Mouse (Mus musculus) urinary bladder, adult 2 months (tissue): ENCODE results near the gene Gstm4. TPM values are rescaled to one million over a fixed set of nuclear protein-coding genes. Genes with fewer than 3 reads are reported as not detected.

Experiments used
- DNase-seq: peaks from one replicate; pipeline ENCODE4 v3.0.0; 2022; ENCODE audit warnings: low spot score
- polyA plus RNA-seq: library from polyadenylated mRNA; depleted of rRNA; stranded (reverse); fragments of >200 nt; gene quantifications from 2 replicates; pipeline ENCODE4 v1.2.3, GENCODE M21; 2012; rRNA removed

The Gstm4 gene
- 128 and 151 TPM in 2 replicates for polyA plus RNA-seq

DNA sequence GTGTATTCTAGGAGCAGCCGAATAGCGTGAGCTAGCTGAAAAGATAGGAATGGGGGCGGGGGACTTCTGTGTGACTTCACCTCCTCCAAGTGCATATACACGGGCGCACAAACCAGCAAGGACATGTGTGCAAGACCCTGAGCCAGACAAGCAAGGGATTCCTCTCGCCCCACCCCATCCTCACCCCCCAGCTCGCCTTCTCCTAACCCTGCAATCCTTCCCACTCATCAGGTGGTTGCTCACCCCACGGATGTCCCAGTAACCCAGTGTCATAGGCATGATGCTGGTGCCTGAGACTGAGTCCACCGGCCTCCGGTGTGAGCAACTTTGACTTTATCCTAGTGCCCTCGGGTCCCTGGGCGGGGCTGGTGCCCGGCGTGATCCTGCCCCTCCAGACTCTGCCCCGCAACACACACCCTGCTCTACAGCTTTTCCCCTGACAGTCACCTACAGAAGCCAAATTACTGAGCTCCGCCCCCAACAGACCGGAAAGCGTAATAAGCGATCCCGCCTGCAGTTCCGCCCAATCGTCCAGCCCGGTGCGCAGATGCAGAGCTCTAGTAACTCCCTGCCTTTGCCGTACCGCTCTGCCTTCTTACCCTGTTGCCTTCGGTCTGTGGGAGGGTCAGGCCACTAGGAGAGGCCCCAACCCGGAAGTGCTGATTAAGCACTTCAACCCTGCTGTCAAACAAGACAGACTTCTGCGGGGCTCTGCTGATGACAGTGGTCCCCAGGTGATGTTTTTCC, at the start of gene Gstm4:
Gstm4 (minus strand) TSS at position 501 of the 747 bp plus-strand sequence.
- peak; percentile 78 for DNase-seq

GRCm38 (mm10) chr3:108094146-108094545, 49.5 kb upstream of the Gstm4 start:
- peak; percentile 5 for DNase-seq

DNA sequence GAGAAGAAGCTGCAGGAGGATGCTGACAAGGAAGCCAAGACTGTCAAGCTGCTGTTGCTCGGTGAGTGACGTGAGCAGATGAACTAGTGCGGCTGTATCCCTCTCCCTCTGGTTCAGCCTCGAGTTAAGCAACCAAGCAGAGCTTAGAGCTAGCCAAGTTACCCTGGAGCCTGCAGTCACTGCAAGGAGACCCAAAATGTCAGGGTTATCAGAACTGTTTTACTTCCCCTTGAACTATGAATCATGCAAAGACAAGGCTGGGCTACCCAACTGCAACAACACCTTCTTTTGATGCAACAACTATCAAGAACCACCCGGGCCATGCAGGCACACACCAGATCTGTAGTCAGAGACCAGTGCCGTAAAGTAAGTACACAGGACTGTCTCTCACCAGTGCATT, 48.6 kb upstream of the Gstm4 start:
- DNase-seq = peak; percentile 16

DNA sequence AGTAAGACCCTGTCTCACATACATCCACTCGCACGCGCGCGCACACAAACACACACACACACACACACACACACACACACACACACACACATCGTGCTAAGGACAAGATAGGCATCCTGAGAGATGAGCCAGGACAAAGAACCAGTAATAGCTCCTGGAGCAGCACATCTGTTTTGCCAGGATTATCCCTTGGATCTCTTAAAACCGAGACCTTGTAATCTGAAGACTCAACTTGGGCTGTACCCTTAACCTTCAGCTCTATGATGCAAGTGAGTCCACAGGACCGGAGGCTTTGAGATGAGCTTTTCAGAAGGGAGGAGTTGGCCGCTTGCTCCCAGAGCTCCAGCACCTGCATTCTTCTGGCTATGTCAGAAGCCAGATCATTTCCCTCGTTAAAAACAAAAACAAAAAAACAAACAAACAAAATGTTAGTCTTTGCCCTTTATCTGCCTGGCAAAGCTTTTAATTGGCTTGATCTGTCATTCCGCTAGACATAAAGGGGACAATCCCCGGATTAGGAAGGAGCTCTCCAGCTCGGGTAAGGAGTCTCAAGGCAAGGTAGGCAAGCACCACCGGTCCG, 47.9 kb upstream of the Gstm4 start, which contains the start of gene Gnat2:
Gnat2 (plus strand) TSS at position 254 of the 580 bp plus-strand sequence.
- DNase-seq = peak; percentile 3

DNA sequence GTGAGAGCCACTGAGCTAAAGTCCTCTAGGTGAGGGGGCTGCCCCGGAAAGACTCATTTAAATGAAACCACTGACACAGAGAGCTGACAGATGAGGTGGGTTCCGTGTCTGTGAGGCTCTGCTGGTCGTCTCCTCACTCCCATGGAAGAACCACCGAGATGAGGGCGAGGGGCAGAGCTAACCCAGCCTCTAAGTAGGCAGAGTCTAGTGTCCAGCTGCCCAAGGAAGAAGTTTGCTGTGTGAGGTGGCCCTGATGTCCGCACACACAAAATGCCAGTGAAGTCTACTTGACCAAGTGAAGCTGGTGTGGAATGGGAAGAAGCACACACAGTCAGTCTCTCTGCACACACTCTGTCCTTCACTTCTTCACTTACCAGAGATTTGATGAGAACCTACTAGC, 47.3 kb upstream of the Gstm4 start:
- peak; percentile 8 for DNase-seq

- DNase-seq = no peak
Observed at GRCm38 (mm10) chr3:108090561-108090960, 45.9 kb upstream of the Gstm4 start.

GRCm38 (mm10) chr3:108089916-108090315, 45.2 kb upstream of the Gstm4 start:
- DNase-seq = no peak

DNA sequence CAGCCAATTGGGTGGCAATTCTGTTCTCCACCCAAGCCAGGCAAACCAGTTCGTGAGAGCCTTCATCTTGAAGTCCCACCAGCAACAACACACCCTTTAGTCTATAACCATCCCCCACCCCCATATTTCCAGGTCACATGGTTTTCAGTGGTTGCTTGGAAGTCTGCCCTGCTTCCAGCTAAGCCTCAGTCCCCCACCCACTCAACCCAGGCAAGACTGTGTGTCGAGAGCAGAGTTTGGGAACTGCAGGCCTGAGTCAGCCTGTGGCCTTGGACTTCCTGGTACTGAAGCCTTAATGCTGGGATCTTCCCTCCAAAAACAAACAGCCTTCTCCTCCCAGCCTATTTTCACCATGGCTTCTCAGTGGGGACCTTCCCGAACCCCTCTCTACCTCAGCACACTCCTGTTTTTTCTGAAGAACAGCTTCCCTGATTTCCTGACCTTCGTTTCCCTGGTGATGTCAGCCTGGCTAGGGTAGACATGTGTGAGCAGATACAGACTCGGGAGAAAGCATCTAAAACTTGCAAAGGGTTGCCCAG, 44.2 kb upstream of the Gstm4 start:
- no peak for DNase-seq

DNA sequence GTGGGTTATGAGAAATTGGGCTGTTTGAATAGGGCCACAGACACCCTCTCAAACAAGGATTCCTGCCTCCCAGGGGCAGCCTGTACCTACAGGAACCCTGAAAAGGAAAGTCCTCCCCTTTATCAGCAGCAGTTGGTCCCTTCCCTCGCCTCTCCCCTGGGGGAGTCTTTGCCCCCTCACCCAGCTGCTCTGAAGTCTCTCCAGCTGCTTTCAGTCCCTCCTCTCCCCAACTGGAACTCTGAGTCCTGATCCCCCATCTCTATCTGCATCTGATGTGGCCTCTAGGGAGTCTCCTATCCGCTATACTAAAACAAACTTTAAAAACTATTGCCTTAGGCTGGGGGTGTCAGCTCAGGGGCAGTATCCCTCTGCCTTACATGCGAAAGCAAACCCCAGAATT, 42.6 kb upstream of the Gstm4 start:
- no peak for DNase-seq

DNA sequence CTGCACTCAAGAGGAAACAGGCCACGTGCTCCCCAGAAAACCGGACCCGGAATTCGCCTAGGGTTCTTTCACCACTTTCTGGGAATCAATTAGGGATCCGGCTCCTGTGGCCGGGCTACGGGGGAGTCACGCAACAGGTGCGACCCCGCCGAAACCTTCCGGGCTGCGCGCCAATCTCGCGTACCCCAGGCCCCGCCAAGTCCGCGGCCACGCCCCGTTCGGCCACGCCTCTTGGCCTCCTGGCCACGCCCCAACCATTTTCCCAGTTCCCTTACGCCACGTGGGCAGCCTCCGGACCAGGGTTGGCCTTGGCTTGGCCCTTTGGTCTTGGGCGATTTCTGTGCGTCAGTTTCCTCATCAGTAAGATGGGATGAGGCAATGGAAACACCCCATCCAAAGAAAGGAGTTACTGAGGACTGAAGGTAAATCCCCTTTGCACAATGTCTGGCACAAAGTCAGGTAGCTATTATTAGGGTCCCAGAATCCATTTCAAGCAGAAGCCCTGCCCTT, 41.8 kb upstream of the Gstm4 start, which contains the start of gene Ampd2:
Ampd2 (minus strand) TSS at position 182 of the 510 bp plus-strand sequence.
- peak; percentile 72 for DNase-seq

DNA sequence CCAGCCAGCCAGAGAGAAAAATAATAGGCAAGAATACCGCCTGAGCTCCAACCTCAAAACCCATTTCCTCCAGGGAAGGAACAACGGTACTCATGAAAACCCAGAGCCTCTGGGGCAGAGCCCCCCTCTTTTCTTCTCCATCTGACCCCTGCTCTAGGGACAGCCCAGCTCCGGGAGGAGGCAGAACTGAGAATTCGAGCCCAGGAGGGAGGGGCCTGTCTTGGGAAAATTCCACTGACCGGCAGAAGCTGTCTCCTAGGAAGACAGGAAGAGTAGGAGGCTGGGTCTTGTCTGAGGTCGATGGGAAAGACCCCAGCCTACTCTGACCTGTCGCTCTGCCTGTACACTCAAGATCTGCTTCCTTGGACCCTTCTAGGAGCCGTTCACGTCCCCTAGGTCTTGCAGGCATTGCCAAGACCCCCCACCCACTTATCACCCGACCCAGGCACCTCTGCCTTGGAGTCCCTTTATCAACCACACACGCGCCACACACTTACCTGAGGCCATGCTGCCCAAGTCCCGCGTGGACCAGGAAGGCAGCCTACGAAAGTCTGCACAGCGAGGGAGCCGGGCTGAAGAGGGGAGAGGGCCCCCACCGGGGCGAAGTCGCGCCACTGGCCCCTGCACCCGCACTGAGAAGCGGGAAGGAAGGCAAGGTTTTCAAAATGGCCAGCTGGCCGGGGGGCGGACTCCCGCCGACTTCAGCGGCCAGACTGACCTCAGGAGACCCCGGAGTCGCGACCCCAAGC, 41.2 kb upstream of the Gstm4 start:
- peak; percentile 61 for DNase-seq

GRCm38 (mm10) chr3:108085281-108085720, 40.6 kb upstream of the Gstm4 start:
- peak; percentile 82 for DNase-seq

DNA sequence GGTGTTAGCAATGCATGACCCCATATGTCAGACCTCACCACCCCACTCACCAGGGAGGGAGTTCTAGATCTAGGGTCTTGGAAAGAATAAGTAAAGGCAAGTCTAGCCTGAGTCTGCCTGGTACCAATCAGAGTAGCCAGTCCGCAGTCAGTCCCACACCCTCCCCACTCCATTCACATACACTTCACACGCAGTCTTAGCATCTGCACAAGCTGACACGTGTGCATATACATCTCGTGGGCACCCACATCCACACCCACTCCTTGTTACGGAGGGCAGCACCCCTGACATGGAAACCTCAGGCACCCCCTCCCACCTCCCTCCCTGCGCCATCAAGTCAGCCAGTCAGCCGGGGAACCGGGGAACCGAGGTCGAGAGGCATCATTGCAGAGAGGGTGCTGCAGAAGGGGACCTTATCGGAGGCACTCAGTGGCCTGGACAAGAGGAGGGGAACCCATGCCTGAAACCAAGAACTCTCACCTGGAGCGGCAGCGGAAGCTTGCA, 40.1 kb upstream of the Gstm4 start:
- no peak for DNase-seq

- DNase-seq = no peak
Observed at GRCm38 (mm10) chr3:108083904-108084407, 39.3 kb upstream of the Gstm4 start.

- no peak for DNase-seq
Observed at GRCm38 (mm10) chr3:108083161-108083560, 38.5 kb upstream of the Gstm4 start.

GRCm38 (mm10) chr3:108082251-108082875, 37.7 kb upstream of the Gstm4 start:
- no peak for DNase-seq

DNA sequence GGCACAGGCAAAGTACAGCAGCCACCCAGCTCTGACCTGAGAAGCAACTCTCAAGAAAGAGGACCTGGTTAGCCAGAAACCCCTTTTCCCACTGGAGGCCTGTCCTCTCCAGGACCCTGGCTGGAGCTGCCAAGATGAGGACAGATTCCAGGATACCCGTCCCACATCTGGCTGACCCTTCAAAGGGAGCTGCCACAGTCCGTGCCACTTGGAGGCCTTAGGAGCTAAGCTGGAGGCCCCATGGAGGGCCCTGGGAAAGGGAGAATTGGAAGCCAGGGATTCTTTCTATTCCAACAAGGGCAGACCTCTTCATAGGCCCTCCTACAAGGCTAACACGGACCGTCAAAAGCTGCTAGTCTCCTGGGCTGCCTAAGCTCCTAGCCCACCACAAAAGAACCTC, 37.0 kb upstream of the Gstm4 start:
- DNase-seq = no peak

DNA sequence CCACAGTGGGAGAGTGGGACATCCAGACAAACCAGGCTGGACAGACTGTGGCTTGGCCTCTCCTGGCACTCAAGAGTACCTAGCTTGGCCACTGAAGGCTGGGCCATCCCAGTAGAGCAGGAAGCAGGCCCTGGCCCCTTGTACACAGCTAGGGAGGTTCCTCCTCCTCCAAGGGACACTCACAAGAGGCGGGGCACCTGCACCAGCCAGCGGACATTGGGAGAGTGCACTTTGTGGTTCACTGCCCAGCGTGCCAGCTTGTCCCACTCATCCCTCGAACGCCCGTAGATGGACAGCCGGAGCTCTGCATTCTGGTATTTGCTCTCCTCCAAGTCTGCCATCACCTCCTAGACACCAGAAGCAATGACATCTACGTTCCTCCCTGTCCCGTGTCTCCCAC, 32.1 kb upstream of the Gstm4 start:
- DNase-seq = no peak

- DNase-seq = no peak
Observed at GRCm38 (mm10) chr3:108072983-108073569, 28.4 kb upstream of the Gstm4 start.
